Mouse (Mus musculus) stomach, embryonic 15.5 days (tissue): ENCODE data around the gene Cers6. TPM values are rescaled to one million over a fixed set of nuclear protein-coding genes. Genes with fewer than 3 reads are reported as not detected.

Source experiments
- ATAC-seq: fragments of 200-750 bp; cut with Nextera tagmentation; 2 replicates; pipeline ENCODE4 v1.8.0; 2017; ENCODE audit warnings: low read depth, moderate number of reproducible peaks, moderate TSS enrichment; ENCODE audit not compliant: insufficient read depth, low FRiP score
- H3K27ac ChIP-seq: fragments of 300-500 bp; sonication (generic); 2 replicates; pipeline ENCODE4 v1.5.1; 2015; ENCODE audit warnings: mild to moderate bottlenecking, inconsistent platforms
- H3K27me3 ChIP-seq: fragments of 300-500 bp; sonication (generic); replicated peaks from 2 replicates; pipeline ENCODE4 v1.6.1; 2015; ENCODE audit warnings: inconsistent platforms
- H3K36me3 ChIP-seq: fragments of 300-500 bp; sonication (generic); 2 replicates; pipeline ENCODE4 v1.6.1; 2015; ENCODE audit warnings: inconsistent platforms
- H3K4me1 ChIP-seq: fragments of 300-500 bp; sonication (generic); 2 replicates; pipeline ENCODE4 v1.6.1; 2015; ENCODE audit warnings: inconsistent platforms
- H3K4me2 ChIP-seq: fragments of 300-500 bp; sonication (generic); 2 replicates; pipeline ENCODE4 v1.6.1; 2015; ENCODE audit warnings: mild to moderate bottlenecking, inconsistent platforms
- H3K4me3 ChIP-seq: fragments of 300-500 bp; sonication (generic); replicated peaks from 2 replicates; pipeline ENCODE4 v1.5.1; 2015; ENCODE audit warnings: inconsistent platforms
- H3K9ac ChIP-seq: fragments of 300-500 bp; sonication (generic); 2 replicates; pipeline ENCODE4 v1.6.1; 2015; ENCODE audit warnings: inconsistent platforms
- H3K9me3 ChIP-seq: fragments of 300-500 bp; sonication (generic); 2 replicates; pipeline ENCODE4 v1.6.1; 2016; ENCODE audit warnings: inconsistent platforms
- WGBS: fragments of 180-500 bp; shearing (Covaris S2); methylation state at CpG from one replicate; pipeline ENCODE4 v1.1.7; 2015; 5-methylcytosine and 5-hydroxymethylcytosine counted together
- polyA plus RNA-seq: library from polyadenylated mRNA; unstranded; fragments of >200 nt; fragmentation: Nextera tagmentation; extraction: Ambion mirVana; gene quantifications from 2 replicates; pipeline ENCODE4 v1.2.1, GENCODE M21; 2015

The Cers6 gene
- polyA plus RNA-seq, 1 experiment from 2014 or later: 25.7 TPM

DNA sequence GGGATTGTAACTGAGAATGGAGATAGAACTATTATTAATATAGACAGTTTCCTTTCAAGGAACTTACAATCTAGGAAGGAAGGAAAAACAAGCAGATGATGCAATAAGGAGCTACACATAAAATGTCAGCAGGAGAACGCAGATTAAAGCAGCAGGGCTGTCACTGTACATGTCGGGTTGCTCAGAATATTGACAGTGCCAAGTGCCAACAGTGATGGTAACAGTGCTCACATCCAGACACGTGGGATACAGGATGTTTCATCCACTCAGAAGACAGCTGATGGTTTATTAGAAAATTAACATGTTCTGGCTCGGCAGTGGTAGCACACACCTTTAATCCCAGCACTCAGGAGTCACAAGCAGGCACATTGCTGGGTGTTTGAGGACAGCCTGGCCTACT, 255.5 kb downstream of the Cers6 start:
- Histone ChIP-seq H3K9me3 (peaks cover 3% of the 10 kb centered on the region; the same call in 1 of the 2 replicates), H3K27ac (no peak overlapping the region), H3K4me1 (no peaks in the 10 kb centered on the region), H3K4me3 (no peak overlapping the region), H3K36me3 (peaks cover 6% of the 10 kb centered on the region; the same call in 1 of the 2 replicates), H3K9ac (no peak overlapping the region), H3K27me3 (no peaks in the 10 kb centered on the region), H3K4me2 (no peak overlapping the region)
- ATAC-seq: no peak
- WGBS: 71% methylated on average over 4 of the region's 4 CpGs

- Histone ChIP-seq H3K4me3 (no peak overlapping the region), H3K27ac (no peak overlapping the region), H3K4me1 (no peaks in the 10 kb centered on the region), H3K9ac (no peak overlapping the region), H3K4me2 (no peak overlapping the region), H3K36me3 (peaks cover 6% of the 10 kb centered on the region; the same call in 1 of the 2 replicates), H3K9me3 (peaks cover 3% of the 10 kb centered on the region; the same call in 1 of the 2 replicates), H3K27me3 (no peaks in the 10 kb centered on the region)
- ATAC-seq: no peak
- 82% methylated on average over 1 of the region's 1 CpGs for WGBS
Observed at GRCm38 (mm10) chr2:69118994-69119393, 257.8 kb downstream of the Cers6 start.

GRCm38 (mm10) chr2:69119718-69120117, 258.5 kb downstream of the Cers6 start:
- H3K9ac ChIP-seq: no peak overlapping the region
- no peak overlapping the region for H3K27ac ChIP-seq
- ATAC-seq: no peak
- no peaks in the 10 kb centered on the region for H3K4me1 ChIP-seq
- no peak overlapping the region for H3K4me3 ChIP-seq
- no peak overlapping the region for H3K4me2 ChIP-seq
- 60% methylated on average over 2 of the region's 2 CpGs for WGBS
- H3K27me3 ChIP-seq: no peaks in the 10 kb centered on the region
- H3K9me3 ChIP-seq: peaks cover 2% of the 10 kb centered on the region; the same call in 1 of the 2 replicates
- H3K36me3 ChIP-seq: peaks cover 6% of the 10 kb centered on the region; the same call in 1 of the 2 replicates

GRCm38 (mm10) chr2:69121681-69122080, 260.4 kb downstream of the Cers6 start:
- Histone ChIP-seq H3K9me3 (no peaks in the 10 kb centered on the region), H3K27me3 (no peaks in the 10 kb centered on the region), H3K27ac (no peak overlapping the region), H3K36me3 (no peaks in the 10 kb centered on the region), H3K9ac (no peak overlapping the region), H3K4me2 (no peak overlapping the region), H3K4me3 (no peak overlapping the region), H3K4me1 (no peaks in the 10 kb centered on the region)
- no peak for ATAC-seq
- 87% methylated on average over 4 of the region's 4 CpGs for WGBS

- ATAC-seq: no peak
- H3K9ac ChIP-seq: no peak overlapping the region
- no peak overlapping the region for H3K4me2 ChIP-seq
- no peak overlapping the region for H3K27ac ChIP-seq
- no peaks in the 10 kb centered on the region for H3K36me3 ChIP-seq
- WGBS: 69% methylated on average over 3 of the region's 3 CpGs
- no peaks in the 10 kb centered on the region for H3K9me3 ChIP-seq
- no peak overlapping the region for H3K4me3 ChIP-seq
- peaks cover 13% of the 10 kb centered on the region; the same call in 1 of the 2 replicates for H3K4me1 ChIP-seq
- no peaks in the 10 kb centered on the region for H3K27me3 ChIP-seq
Observed at GRCm38 (mm10) chr2:69125425-69125824, 264.2 kb downstream of the Cers6 start.

GRCm38 (mm10) chr2:69128321-69128720, 267.1 kb downstream of the Cers6 start:
- peaks cover 16% of the 10 kb centered on the region for H3K4me1 ChIP-seq
- no peaks in the 10 kb centered on the region for H3K27me3 ChIP-seq
- no peak for ATAC-seq
- no peaks in the 10 kb centered on the region for H3K9me3 ChIP-seq
- WGBS: 88% methylated on average over 7 of the region's 7 CpGs
- H3K27ac ChIP-seq: peak overlapping the region; percentile 2; the same call in 1 of the 2 replicates
- no peaks in the 10 kb centered on the region for H3K36me3 ChIP-seq
- H3K4me3 ChIP-seq: no peak overlapping the region
- H3K4me2 ChIP-seq: no peak overlapping the region
- H3K9ac ChIP-seq: no peak overlapping the region

GRCm38 (mm10) chr2:69128921-69129395, 267.7 kb downstream of the Cers6 start:
- H3K9me3 ChIP-seq: no peaks in the 10 kb centered on the region
- 0 out of 2 replicates have a peak overlapping the region, but pooled peaks have one; percentile 26 for H3K4me2 ChIP-seq
- H3K27ac ChIP-seq: peak overlapping the region; percentile 67
- peak; percentile 61 for ATAC-seq
- no peaks in the 10 kb centered on the region for H3K36me3 ChIP-seq
- no peak overlapping the region for H3K9ac ChIP-seq
- H3K4me3 ChIP-seq: no peak overlapping the region
- 34% methylated on average over 10 of the region's 10 CpGs for WGBS
- no peaks in the 10 kb centered on the region for H3K27me3 ChIP-seq
- peaks cover 16% of the 10 kb centered on the region for H3K4me1 ChIP-seq

GRCm38 (mm10) chr2:69129425-69130210, 268.4 kb downstream of the Cers6 start:
- H3K9me3 ChIP-seq: no peaks in the 10 kb centered on the region
- no peaks in the 10 kb centered on the region for H3K36me3 ChIP-seq
- ATAC-seq: no peak
- H3K4me3 ChIP-seq: no peak overlapping the region
- no peak overlapping the region for H3K9ac ChIP-seq
- H3K4me1 ChIP-seq: peaks cover 16% of the 10 kb centered on the region
- 0 out of 2 replicates have a peak overlapping the region, but pooled peaks have one; percentile 26 for H3K4me2 ChIP-seq
- H3K27ac ChIP-seq: peak overlapping the region; percentile 67
- H3K27me3 ChIP-seq: no peaks in the 10 kb centered on the region
- WGBS: 48% methylated on average over 7 of the region's 7 CpGs

DNA sequence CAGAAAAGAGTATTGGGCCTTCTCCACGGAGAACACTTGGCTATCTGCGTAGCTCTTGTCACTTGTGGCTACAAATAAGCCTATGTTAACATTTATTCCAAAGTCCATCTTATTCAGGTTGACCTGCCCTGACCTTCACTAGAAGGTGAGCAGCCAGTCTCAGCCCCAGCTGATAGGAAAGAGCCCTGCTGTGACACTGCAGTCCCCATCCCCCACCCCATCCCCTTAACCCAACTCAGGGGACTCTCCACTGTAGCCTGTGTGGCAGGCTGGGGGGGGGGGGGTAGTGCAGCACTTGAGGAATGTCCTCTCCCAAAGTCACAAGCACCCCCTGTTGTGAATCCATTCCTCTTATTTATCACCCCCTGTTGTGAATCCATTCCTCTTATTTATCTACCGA, 270.8 kb downstream of the Cers6 start:
- ATAC-seq: no peak
- Histone ChIP-seq H3K9ac (no peak overlapping the region), H3K4me3 (no peak overlapping the region)

GRCm38 (mm10) chr2:69132488-69133040, 271.3 kb downstream of the Cers6 start:
- no peak overlapping the region for H3K27ac ChIP-seq
- no peaks in the 10 kb centered on the region for H3K9me3 ChIP-seq
- no peak overlapping the region for H3K9ac ChIP-seq
- no peak overlapping the region for H3K4me2 ChIP-seq
- no peak for ATAC-seq
- WGBS: 48% methylated on average over 5 of the region's 5 CpGs
- peaks cover 29% of the 10 kb centered on the region for H3K4me1 ChIP-seq
- no peak overlapping the region for H3K4me3 ChIP-seq
- H3K27me3 ChIP-seq: no peaks in the 10 kb centered on the region
- no peaks in the 10 kb centered on the region for H3K36me3 ChIP-seq

More for the DNA sequence above, 270.8 kb downstream of the Cers6 start:
- 50% methylated on average over 3 of the region's 3 CpGs for WGBS
- Histone ChIP-seq H3K4me1 (peaks cover 29% of the 10 kb centered on the region), H3K9me3 (no peaks in the 10 kb centered on the region), H3K27me3 (no peaks in the 10 kb centered on the region), H3K4me2 (no peak overlapping the region), H3K36me3 (no peaks in the 10 kb centered on the region), H3K27ac (no peak overlapping the region)

DNA sequence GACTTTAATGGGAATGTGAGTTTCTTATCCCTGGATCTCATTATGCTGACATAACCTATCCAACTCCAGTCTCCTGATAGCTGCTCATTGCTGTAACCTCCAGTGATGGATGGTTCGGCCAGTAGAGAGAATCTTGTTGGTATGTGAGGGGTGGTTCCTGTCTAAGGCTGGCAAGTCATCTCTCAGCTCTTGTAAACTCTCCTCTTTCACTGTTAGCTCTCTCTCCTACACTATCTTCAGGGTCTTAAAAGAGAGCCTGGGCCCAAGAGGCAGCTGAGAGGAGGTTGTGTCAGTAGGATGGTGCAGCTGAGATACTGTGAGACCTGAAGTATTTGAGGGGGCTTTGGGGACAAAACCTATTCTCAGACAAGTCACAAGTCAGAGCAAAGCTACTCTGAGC, 272.9 kb downstream of the Cers6 start:
- Histone ChIP-seq H3K27ac (no peak overlapping the region), H3K9me3 (no peaks in the 10 kb centered on the region), H3K4me2 (no peak overlapping the region), H3K36me3 (no peaks in the 10 kb centered on the region), H3K4me3 (no peak overlapping the region), H3K4me1 (peaks cover 26% of the 10 kb centered on the region), H3K9ac (no peak overlapping the region), H3K27me3 (no peaks in the 10 kb centered on the region)
- ATAC-seq: no peak
- 78% methylated on average over 1 of the region's 1 CpGs for WGBS

DNA sequence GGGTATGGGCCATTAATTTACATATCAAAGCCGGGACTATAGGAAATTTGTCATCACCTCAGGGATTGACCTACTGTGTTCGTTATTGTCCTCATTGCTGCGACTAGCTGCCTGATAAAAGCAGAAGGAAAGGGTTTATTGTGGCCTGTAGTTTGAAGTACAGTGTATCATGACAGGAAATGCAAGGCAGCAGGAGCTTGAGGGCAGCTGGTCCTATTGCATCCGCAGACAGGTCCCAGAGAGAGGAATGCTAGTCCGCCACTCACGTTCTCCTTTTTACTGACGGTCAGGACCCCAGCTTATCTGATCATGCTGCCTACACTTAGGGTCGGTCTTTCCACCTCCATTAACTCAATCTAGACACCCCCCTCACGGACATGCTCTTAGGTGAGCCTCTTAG, 273.7 kb downstream of the Cers6 start:
- Histone ChIP-seq H3K9ac (no peak overlapping the region), H3K36me3 (no peaks in the 10 kb centered on the region), H3K27me3 (no peaks in the 10 kb centered on the region), H3K27ac (peak overlapping the region; percentile 35; the same call in 1 of the 2 replicates), H3K4me2 (0 out of 2 replicates have a peak overlapping the region, but pooled peaks have one; percentile 43), H3K4me1 (peaks cover 19% of the 10 kb centered on the region), H3K9me3 (no peaks in the 10 kb centered on the region), H3K4me3 (no peak overlapping the region)
- WGBS: 65% methylated on average over 9 of the region's 9 CpGs
- no peak for ATAC-seq
